Mouse (Mus musculus) Muller cell, postnatal 12 days (primary cell): ENCODE data around the gene Gcnt4.

Experiments
- DNase-seq: peaks from one replicate; pipeline ENCODE4 v3.0.0-alpha.2; 2015; ENCODE audit errors: inconsistent ontology term

Gene Gcnt4

DNA sequence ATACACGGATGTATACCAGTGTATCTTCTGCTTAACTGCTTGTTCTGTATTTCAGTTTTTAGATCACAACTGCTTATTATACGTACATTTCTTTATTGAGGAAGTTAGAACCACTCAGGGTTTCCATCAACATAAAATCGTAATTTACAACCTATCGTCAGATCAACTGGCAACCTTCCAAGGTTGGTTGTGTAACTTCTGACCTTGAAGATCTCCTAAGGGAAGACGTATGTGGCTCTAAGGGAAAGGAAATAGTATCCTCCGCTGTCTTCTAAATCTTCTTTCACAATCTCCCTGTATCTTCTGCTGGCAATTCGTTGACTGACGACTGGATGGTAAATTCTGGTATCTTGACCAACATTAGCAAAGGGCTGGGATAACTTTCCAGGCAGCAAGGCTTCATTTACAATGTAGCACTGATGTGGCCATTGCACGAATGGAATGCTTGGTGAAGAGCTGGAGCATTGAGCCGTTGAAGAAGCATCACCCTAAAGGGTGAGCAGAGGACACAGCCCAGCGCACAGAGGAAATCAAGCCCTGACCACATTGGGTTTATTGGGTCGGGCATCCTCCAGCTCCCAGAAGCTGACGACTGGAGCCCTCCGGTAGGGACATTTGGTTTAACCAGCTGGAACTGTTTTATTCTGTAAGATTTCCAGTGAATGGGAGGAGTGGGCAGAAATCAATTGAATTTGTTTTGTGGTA is 66.2 kb downstream of the Gcnt4 start:
- DNase-seq: no peak

DNA sequence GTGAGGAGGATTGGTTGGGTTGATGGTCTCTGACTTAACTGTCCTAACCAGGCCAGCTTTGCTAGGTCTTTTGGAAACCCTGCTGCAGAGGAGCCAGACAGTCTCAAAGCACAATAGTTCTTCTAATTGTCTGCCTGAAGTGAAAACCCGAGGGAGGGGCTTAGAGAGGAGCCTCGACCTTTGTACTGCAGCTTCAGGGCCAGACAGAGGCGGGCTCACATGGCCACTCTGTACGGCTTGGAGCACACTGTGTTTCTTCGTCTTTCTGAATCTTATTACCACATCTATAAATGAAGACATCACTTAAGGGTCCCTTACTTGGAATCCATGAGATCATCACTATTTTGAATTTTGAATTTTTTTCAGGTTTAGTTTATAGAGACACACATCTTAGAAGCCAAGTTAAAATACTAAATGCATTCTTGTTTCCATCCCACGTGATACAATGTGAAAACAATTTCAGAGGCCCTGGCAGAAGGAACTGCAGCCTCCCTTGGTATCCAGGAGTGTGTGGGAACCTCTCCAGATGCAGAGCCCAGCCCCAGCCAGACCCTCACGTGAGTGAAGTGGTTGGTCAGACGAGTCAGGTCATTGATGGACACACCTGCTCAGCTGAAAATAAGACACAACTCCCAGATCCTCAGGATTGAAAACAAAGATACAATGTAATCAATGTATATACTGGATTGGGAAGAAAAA is 69.0 kb downstream of the Gcnt4 start:
- DNase-seq: no peak

DNA sequence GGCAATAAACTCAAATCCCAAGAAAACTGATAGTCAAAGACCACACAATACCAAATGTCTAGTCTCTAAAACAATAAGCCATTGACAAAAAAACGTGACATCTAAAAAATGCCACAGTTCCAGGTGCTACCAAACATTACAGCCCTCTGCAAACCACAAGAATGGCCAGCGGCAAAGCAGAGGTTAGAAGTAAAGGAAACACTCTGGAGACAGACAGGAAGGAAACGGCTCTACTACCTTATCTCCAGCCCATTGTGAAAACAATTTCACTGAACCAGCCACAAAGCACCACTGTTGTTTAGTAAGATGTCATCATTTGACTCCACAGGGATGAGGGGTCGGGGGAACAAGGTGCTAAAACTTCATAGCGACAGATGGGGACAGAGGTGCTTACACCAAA is 70.8 kb downstream of the Gcnt4 start:
- no peak for DNase-seq

DNA sequence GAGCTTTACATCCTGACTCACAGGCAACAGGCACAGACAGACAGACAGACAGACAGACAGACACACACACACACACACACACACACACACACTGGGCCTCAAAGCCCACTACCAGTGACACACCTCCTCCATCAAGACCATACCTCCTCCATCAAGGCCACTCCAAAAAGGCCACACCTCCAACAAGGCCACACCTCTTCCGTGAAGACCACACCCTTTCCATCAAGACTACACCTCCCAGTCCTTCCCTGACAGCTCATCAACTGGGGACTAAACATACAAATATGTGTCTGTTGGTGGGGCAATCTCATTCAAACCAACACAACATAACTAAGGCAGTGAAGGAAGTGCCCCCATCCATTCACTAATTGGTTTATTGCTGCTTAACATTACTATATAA is 72.6 kb downstream of the Gcnt4 start:
- no peak for DNase-seq
